Comparison of ENCODE assay signal across 36 mouse cellular contexts in the genomic region with DNA sequence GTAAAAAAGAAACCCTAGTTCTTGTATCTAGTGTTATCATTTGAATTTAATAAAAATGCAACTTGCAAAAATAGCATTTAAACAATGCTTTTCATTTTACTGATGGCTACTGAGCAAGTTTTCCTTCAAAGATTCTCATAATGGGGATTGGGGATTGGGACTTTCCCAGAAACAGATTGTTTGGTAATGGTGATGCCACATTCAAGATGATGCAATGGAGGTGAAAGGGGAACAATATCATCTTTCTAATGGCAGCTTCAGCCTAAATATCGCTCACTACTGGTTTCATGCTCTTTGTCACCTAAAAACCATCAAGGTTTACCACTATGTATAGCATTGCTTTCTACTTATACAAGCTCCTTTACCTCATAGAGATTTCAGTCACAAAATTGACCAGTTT.
"Had no signal": no experiment of that assay in that cellular context is flagged by ENCODE, and none has a peak within 500 bp of the region (broad histone marks: within the 10 kb centered on the region; RNA-seq: fewer than 3 reads in every experiment).

No protein-coding gene starts in this region.

- H3K9me3 ChIP-seq: heart, embryonic 10.5 days; heart, embryonic 12.5 days; heart, embryonic 13.5 days; heart, embryonic 15.5 days; hindbrain, embryonic 10.5 days; hindbrain, embryonic 12.5 days; hindbrain, embryonic 13.5 days; hindbrain, embryonic 15.5 days; intestine, embryonic 15.5 days; kidney, embryonic 15.5 days had no signal

- H3K4me2 ChIP-seq: heart, embryonic 11.5 days; heart, embryonic 12.5 days; heart, embryonic 13.5 days; heart, embryonic 15.5 days; hindbrain, embryonic 12.5 days; hindbrain, embryonic 13.5 days; hindbrain, embryonic 14.5 days; hindbrain, embryonic 15.5 days; intestine, embryonic 15.5 days; kidney, embryonic 15.5 days had no signal

- H3K9ac ChIP-seq: heart, embryonic 12.5 days; heart, embryonic 13.5 days; heart, embryonic 15.5 days; hindbrain, embryonic 12.5 days; hindbrain, embryonic 13.5 days; hindbrain, embryonic 14.5 days; hindbrain, embryonic 15.5 days; intestine, embryonic 15.5 days; kidney, embryonic 15.5 days had no signal

- H3K4me1 ChIP-seq: heart, embryonic 10.5 days; heart, embryonic 12.5 days; heart, embryonic 13.5 days; heart, embryonic 15.5 days; hindbrain, embryonic 10.5 days; hindbrain, embryonic 12.5 days; intestine, embryonic 15.5 days; kidney, embryonic 15.5 days had no signal

- H3K36me3 ChIP-seq: heart, embryonic 10.5 days; heart, embryonic 12.5 days; heart, embryonic 13.5 days; heart, embryonic 15.5 days; hindbrain, embryonic 10.5 days; hindbrain, embryonic 12.5 days; hindbrain, embryonic 13.5 days; hindbrain, embryonic 15.5 days; intestine, embryonic 15.5 days; kidney, embryonic 15.5 days had no signal

- H3K27me3 ChIP-seq: heart, embryonic 12.5 days; heart, embryonic 13.5 days; heart, embryonic 15.5 days; hindbrain, embryonic 12.5 days; hindbrain, embryonic 13.5 days; hindbrain, embryonic 15.5 days; intestine, embryonic 15.5 days; kidney, embryonic 15.5 days had no signal

- H3K27ac ChIP-seq: heart, embryonic 10.5 days; heart, embryonic 13.5 days; heart, embryonic 15.5 days; hindbrain, embryonic 10.5 days; hindbrain, embryonic 12.5 days; hindbrain, embryonic 13.5 days; hindbrain, embryonic 14.5 days; hindbrain, embryonic 15.5 days; hindbrain, postnatal 0 days; intestine, embryonic 15.5 days; kidney, embryonic 15.5 days; kidney, postnatal 0 days; layer of hippocampus, adult 2 months; left cerebral cortex, adult 2 months had no signal

- H3K4me3 ChIP-seq: heart, embryonic 10.5 days; heart, embryonic 12.5 days; heart, embryonic 13.5 days; heart, embryonic 15.5 days; hindbrain, embryonic 10.5 days; hindbrain, embryonic 12.5 days; hindbrain, embryonic 13.5 days; hindbrain, embryonic 15.5 days; intestine, embryonic 15.5 days; kidney, embryonic 15.5 days; layer of hippocampus, adult 2 months; left cerebral cortex, adult 2 months had no signal

- DNase-seq: heart, postnatal 10 days; heart, postnatal 14 days; heart, postnatal 36 days; heart, postnatal 4 days; kidney, adult 11 months; kidney, adult 18-20 months; kidney, adult 2 months; kidney, adult 8-10 months; kidney, adult 9 months; kidney, postnatal 10 days; kidney, postnatal 14 days; kidney, postnatal 25 days; kidney, postnatal 36 days; kidney, postnatal 4 days; layer of hippocampus, adult 9-11 months; layer of hippocampus, postnatal 36 days had no signal

- ATAC-seq: hindbrain, embryonic 16.5 days; hindbrain, postnatal 0 days; inflammation-experienced regulatory T-cells, adult 6 months; intestine, embryonic 15.5 days; intestine, embryonic 16.5 days; intestine, postnatal 0 days had no signal
